Mouse (Mus musculus): ENCODE results near the gene Tnxb.

The Tnxb gene

GRCm38 (mm10) chr17:34670235-34670634 is at the start of gene Tnxb:
Gene Tnxb (plus strand): TSS chr17:34670535.
- DNase-seq (ENCODE audit: low read depth), result no peak

GRCm38 (mm10) chr17:34621006-34621405 is 49.3 kb upstream of the Tnxb start:
- DNase-seq (ENCODE audit: low read depth), result no peak

GRCm38 (mm10) chr17:34623161-34623560 is 47.2 kb upstream of the Tnxb start:
- no peak for DNase-seq (ENCODE audit: low read depth)

- no peak for DNase-seq (ENCODE audit: low read depth)
These were observed 45.4 kb upstream of the Tnxb start for GRCm38 (mm10) chr17:34624981-34625380.

DNA sequence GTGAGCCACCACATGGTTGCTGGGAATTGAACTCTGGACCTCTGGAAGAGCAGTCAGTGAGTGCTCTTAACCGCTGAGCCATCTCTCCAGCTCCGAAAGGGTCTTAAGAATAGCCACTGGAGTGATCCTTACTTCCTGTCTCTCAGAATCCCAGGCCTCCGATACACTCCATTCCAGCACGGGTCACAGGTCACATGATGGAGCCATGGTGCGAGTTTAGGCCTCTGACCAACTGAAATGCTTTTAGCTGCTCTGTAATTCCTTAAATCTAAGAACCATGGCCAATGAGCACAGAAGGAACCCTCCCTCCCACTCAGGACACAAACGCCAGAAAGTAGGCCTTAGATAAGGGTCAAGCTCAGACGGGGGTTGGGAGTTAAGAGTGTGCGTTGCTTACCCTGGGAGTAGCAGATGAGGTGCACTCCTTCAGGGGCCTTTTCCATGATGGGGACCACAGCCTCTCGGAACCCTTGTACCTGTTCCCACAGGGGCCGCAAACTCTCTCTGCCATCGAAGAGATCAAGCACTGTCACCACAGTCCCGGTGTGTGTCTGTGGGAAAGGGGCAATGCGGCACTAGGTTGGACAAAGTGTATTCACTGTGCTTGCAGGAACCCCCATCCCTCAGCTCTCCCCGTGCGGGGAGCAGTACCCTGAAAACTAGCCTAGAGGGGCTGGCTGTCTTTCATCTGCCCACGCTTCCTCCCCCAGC is 44.1 kb upstream of the Tnxb start:
- DNase-seq (ENCODE audit: low read depth), result no peak

DNA sequence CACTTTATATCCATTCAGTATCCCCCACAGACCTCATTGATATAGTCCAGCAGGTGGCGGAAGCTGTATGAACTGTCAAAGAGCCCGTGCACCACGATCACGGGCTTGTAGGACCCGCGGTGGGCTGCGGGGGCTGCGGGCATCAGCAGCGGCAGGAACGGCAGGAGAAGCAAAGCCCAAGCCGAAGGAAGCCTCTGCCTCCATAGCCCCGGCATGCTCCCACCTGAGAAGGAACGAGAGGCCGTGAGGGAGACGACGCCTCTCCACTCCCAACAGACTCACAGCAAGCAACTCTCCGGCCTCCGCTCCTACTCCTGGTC is 43.6 kb upstream of the Tnxb start:
- DNase-seq (ENCODE audit: low read depth), result peak; percentile 63

GRCm38 (mm10) chr17:34627093-34627942 is 43.0 kb upstream of the Tnxb start:
- DNase-seq (ENCODE audit: low read depth), result peak; percentile 84

DNA sequence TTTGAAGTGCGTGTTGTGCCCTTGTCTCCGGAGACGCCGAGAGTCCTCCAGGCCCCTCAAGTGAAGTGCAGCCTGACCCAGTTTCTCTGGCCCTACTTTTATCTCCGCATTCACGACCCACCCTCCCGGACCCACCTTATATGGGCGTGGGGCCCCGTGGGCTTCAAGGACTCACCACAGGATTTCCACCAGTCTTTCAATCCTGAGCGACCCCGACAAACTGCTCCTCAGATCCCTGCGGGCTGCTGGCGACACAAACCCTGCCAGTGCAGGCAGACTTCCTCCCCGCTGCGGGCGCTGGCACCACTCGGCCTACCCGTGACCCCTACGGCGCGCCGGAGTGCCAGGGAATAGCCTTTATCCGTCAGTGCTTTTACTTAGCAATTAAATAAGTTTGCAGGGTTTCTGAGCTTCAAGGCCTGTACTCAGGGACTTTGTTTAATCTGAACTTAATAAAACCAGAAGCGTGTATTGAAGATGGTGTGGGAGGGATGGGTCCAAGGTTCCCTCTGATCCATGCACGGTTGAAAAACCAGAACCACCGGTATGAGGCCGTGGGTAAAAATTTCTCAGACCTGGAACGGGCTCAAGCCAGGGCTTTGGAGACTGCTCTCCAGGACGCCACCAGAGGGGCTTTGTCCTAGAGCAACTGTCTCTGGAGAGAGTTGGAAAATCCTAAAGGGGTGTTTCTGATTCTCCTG is 42.2 kb upstream of the Tnxb start, which contains the start of gene Ppt2:
Gene Ppt2, minus strand, starts transcription at position 568 of the 701 bp plus-strand sequence.
- peak; percentile 54 for DNase-seq (ENCODE audit: low read depth)

DNA sequence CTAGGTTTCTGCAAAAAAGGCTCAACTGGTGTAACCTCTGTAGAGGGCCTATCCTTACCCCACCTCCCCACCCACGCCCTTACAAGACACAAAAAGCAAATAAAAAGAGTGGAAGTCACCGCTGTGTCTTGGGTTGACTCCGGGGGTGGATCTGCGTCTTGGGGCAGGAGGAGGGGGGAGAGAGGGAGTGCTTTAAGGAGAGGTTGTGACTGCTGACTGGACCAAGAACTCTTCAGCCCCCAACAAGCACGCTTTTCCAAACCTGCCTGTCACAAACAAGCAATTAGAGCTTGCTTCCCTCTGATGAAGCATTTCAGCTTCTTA is 41.7 kb upstream of the Tnxb start:
- DNase-seq (ENCODE audit: low read depth), result no peak

DNA sequence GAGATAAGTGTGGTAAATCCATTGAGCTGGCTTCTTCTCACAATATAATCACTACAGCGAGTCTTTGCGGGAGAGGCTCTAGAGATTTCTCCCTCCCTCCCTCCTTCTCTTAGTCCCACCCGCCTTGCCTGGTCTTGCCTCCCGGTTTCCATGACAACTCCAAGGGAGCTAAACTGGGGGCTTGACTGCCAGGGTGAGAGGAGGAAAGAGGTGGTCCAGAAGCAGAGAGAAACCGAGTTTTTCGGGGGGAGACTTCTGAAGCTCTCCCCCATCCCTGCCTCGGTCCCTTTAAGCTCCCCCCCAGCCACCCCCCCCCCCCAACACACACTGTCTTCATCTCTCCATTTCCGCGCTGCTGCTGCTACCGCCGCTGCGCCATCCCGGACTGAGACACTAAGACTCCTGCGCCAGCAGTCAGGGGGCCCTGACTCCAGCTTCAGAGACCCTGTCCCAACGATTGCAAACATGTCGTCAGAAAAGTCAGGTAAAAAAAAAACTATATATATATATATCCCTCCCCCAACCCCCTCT is 41.0 kb upstream of the Tnxb start, which contains the start of gene Prrt1:
Gene Prrt1, plus strand, starts transcription at position 313 of the 531 bp plus-strand sequence.
- peak; percentile 39 for DNase-seq (ENCODE audit: low read depth)

- peak; percentile 71 for DNase-seq (ENCODE audit: low read depth)
These were observed 40.3 kb upstream of the Tnxb start for GRCm38 (mm10) chr17:34629796-34630603.

DNA sequence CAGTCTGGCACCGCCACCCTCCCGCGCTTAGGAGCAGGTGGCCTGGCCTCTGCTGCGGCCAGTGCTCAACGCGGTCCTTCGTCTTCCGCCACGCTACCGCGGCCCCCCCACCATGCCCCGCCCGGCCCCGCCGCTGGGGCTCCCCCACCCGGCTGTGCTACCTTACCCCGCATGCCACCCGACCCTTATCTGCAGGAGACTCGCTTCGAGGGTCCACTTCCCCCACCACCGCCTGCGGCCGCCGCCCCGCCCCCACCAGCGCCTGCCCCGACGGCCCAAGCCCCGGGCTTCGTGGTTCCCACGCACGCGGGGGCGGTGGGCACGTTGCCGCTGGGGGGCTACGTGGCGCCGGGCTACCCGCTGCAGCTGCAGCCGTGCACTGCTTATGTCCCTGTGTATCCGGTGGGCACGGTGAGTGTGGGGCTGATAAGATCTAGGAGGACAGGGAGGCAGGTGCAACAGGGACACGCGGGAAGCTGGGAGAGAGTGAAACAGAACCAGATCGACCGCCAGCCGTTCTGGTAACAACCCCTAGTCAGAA is 39.5 kb upstream of the Tnxb start:
- DNase-seq (ENCODE audit: low read depth), result peak; percentile 40

- DNase-seq (ENCODE audit: low read depth), result no peak
These were observed 38.7 kb upstream of the Tnxb start for GRCm38 (mm10) chr17:34631647-34632046.

DNA sequence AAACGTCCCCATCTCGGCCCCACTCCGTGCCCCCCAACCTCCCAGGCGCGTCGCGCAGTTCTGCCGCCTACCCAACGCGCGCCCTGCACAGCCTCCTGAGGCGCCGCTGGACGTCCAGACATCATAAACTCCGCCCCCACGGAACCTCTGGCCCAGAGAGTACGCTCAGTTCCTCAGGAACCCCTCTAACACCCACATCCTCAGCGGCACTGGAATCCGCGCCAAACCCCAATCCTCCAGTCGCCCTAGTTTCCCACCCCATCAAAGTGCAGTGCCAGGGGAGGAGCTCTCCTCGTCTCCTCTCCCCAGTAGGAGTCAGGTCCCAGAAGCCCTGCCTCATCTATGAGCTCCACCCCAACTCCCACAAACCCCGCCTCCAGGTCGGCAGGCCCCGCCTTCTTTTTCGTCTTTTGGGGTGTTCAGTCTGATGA is 38.1 kb upstream of the Tnxb start:
- peak; percentile 79 for DNase-seq (ENCODE audit: low read depth)

DNA sequence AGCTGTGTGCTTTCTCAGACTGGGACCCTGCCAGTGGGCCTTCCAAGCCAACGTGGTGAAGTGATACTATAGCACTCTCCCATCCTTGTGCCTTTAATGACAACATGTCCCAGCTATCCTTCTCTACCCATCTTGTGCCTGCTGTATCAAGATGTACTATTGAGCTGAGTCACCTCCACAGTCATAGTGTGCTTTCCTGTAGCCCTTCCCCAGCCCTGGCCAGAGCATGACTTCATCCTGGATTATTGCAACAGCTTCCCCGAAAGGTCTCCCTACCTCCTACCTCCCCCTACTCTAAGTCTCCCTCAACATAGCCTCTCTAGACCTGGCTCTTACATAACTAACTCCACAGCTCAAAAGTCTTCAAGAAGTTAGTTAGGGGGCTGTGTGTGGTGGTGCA is 34.7 kb upstream of the Tnxb start:
- no peak for DNase-seq (ENCODE audit: low read depth)

DNA sequence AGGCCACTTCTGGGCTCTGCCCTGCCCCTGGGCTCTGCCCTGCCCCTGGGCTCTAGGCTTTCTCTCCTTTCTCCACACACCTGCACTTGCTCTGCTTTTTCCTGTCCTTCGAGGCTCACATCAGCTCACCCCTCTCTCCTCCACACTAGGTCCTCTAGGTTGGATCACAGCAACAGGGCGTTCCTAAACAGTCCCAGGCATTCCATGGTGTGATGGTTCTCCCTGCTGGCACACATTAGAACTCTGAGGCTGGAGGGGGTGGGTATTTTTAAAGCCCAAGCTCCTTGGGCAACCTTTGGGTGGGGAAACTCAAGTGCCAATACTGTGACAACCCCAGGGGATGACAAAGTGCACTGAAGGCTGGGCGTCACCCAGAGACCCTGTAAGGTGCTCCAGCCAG is 32.9 kb upstream of the Tnxb start:
- DNase-seq (ENCODE audit: low read depth), result no peak

GRCm38 (mm10) chr17:34639461-34640255 is 30.7 kb upstream of the Tnxb start:
- DNase-seq (ENCODE audit: low read depth), result no peak

- no peak for DNase-seq (ENCODE audit: low read depth)
These were observed 29.3 kb upstream of the Tnxb start for GRCm38 (mm10) chr17:34640778-34641601.

GRCm38 (mm10) chr17:34641945-34642344 is 28.4 kb upstream of the Tnxb start:
- DNase-seq (ENCODE audit: low read depth), result no peak

GRCm38 (mm10) chr17:34643379-34643778 is 27.0 kb upstream of the Tnxb start:
- no peak for DNase-seq (ENCODE audit: low read depth)

Data from naive thymus-derived CD4-positive, alpha-beta T cell, adult 2 months (primary cell).